Mouse (Mus musculus): ENCODE results near the gene Smbd1. TPM values are rescaled to one million over a fixed set of nuclear protein-coding genes. Genes with fewer than 3 reads are reported as not detected.

Smbd1 gene
- total RNA-seq, 1 experiment from 2014 or later = not detected

DNA sequence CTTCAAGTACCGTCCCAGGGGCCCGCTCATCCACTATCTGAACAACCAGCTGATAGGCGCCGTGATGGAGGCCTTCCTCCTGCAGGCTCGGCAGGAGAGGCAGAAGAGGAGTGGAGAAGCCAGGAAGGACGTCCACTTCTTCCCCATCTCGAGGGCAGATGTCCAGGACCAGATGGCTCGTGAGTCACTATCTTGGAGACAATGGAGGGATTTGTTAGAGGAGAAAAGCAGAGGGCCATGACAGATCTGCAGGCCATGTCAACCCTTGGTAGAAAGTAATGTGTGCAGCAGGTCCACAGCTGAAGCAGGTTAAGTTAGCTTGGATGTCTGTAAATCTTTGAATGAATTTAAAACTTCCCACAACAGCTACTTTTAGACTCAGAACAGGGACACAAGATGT, 31.3 kb downstream of the Smbd1 start:
- no peak for ATAC-seq (replicated peaks in 1 of 2; ENCODE audit: insufficient read depth in 1 of 2, low FRiP score in 2 of 2, low TSS enrichment in 1 of 2, low read depth in 1 of 2, poor library complexity in 2 of 2, severe bottlenecking in 2 of 2)

DNA sequence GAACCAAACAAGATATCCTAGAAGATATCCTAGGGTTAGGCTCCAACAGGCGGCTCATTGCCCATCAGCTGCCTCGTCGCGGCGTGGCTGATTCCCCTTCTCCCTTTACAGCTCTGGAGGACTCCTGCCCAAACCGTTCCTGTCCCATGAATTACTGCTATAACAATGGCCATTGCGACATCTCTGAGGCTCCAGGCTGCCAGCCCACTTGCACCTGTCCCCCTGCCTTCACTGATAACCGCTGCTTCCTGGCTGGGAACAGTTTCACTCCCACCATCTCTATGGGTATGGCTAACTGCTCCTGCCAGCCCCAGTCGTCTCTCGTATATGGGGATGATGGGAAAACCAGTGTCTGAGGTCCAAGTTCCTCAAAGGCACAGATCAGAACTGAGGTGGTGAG, 33.6 kb downstream of the Smbd1 start:
- ATAC-seq (replicated peaks in 1 of 2; ENCODE audit: insufficient read depth in 1 of 2, low FRiP score in 2 of 2, low TSS enrichment in 1 of 2, low read depth in 1 of 2, poor library complexity in 2 of 2, severe bottlenecking in 2 of 2) = no peak

DNA sequence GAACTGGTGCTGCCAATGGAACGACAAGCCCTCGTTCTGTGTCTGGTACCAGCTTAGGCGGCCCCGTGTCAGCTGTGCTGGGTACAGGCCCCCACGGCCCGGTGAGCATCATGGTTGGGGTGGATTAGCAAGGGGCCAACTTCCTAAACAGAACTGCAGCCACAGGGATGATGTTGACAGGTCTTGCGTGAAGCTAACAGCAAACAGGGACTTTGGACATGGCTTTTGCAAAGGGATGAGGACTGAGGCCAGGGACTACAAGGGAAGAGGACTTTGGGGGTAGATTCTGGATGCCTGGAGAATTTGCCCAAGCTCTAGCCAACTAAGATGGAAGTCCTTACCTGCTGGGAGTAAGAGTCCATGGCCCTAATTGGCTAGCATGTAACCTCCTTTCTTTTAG, 43.4 kb downstream of the Smbd1 start:
- no peak for ATAC-seq (replicated peaks in 1 of 2; ENCODE audit: insufficient read depth in 1 of 2, low FRiP score in 2 of 2, low TSS enrichment in 1 of 2, low read depth in 1 of 2, poor library complexity in 2 of 2, severe bottlenecking in 2 of 2)

DNA sequence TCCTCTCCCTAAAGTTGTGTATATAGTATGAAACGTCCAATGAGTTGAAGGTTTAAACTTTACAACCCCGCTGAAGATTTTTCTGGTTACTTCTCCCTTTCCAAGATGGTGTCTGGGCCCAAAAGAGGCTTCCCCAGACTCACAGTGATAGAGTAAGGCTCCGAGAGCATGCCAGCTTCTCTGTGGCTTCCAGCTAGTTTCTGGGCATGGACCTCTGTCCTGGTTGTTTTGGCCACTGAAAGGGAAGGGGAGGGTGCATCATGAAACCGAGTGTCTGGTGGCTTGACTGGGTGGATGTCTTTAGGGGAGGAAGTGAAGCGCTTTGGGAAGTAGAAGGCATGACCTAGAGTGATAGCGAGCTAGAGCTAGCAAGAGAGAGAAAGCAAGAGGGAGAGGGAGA, 45.3 kb downstream of the Smbd1 start:
- ATAC-seq (replicated peaks in 1 of 2; ENCODE audit: insufficient read depth in 1 of 2, low FRiP score in 2 of 2, low TSS enrichment in 1 of 2, low read depth in 1 of 2, poor library complexity in 2 of 2, severe bottlenecking in 2 of 2) = no peak

DNA sequence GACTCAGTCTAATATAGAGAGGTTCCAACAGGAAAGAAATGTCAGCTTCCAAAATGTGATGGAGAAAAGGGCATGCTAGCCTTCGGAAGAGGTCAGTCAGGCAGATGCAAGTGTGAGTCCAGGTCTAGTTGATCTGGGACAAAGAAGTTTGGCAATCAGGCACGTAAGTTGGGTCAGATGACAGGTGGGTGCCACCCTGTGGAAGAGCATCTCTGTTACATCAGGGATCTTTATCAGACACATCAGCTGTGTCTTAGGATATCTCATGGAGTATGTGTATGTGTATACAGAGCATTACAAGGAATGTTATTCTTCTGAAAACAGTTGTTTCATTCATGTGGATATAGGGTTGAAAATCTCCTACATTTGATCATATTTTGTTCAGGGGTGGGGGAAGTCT, 45.7 kb downstream of the Smbd1 start:
- ATAC-seq (replicated peaks in 1 of 2; ENCODE audit: insufficient read depth in 1 of 2, low FRiP score in 2 of 2, low TSS enrichment in 1 of 2, low read depth in 1 of 2, poor library complexity in 2 of 2, severe bottlenecking in 2 of 2) = no peak

Other genes starting within 250 kb of the Smbd1 start
- gene Tfrc, start 201.6 kb downstream of the Smbd1 start, total RNA-seq (2017) = 87.0 and 93.9 TPM in 2 replicates
- 3.5 and 5.7 TPM in 2 replicates for gene Tnk2, start 166.6 kb downstream of the Smbd1 start, total RNA-seq (2017)
- gene Muc4, start 74.6 kb downstream of the Smbd1 start, total RNA-seq (2017) = not detected in 2 replicates
- gene Muc20, start 13.0 kb downstream of the Smbd1 start, total RNA-seq (2017) = not detected in 2 replicates
- 73.0 and 86.8 TPM in 2 replicates for gene Fyttd1, start 67.0 kb upstream of the Smbd1 start, total RNA-seq (2017)
- 12.9 and 16.2 TPM in 2 replicates for gene Rubcn, start 67.3 kb upstream of the Smbd1 start, total RNA-seq (2017)
- 24.5 TPM in 2 replicates for gene Lrch3, start 103.6 kb upstream of the Smbd1 start, total RNA-seq (2017)
- gene Iqcg, start 245.7 kb upstream of the Smbd1 start, total RNA-seq (2017) = 0.79 and 3.3 TPM in 2 replicates
- 1,452 and 2,432 TPM in 2 replicates for gene Rpl35a, start 246.0 kb upstream of the Smbd1 start, total RNA-seq (2017)

Data from hematopoietic stem cell, adult 5-6 weeks (primary cell).